Mouse (Mus musculus): Measurements from ENCODE around the gene Aurkb. TPM values are rescaled to one million over a fixed set of nuclear protein-coding genes. Genes with fewer than 3 reads are reported as not detected.
A peak's percentile ranks its signal among the peaks of the same experiment; 100 is the strongest.

Aurkb gene
- total RNA-seq, 2 experiments from 2014 or later, result 0.67 to 1.5 TPM

GRCm38 (mm10) chr11:69064259-69065133 lies 19.0 kb downstream of the Aurkb start:
- DNase-seq, result no peak

- no peak for DNase-seq
Observed at GRCm38 (mm10) chr11:69065394-69065925, 20.0 kb downstream of the Aurkb start.

- DNase-seq, result peak; percentile 43 to 59
Observed at GRCm38 (mm10) chr11:69066163-69066861, 20.9 kb downstream of the Aurkb start.

GRCm38 (mm10) chr11:69066956-69067355 lies 21.5 kb downstream of the Aurkb start:
- DNase-seq, result peak; percentile 92 to 95

GRCm38 (mm10) chr11:69067601-69068000 lies 22.2 kb downstream of the Aurkb start:
- DNase-seq, result peak; percentile 74 to 82

GRCm38 (mm10) chr11:69070093-69070492 lies 24.6 kb downstream of the Aurkb start:
- no peak for DNase-seq

GRCm38 (mm10) chr11:69070590-69071222 lies 25.3 kb downstream of the Aurkb start, which contains the start of gene Tmem107:
Tmem107 (plus strand) TSS chr11:69070806.
- DNase-seq, result peak; percentile 96 to 97

- no peak for DNase-seq
Observed at GRCm38 (mm10) chr11:69071262-69071661, 25.8 kb downstream of the Aurkb start.

GRCm38 (mm10) chr11:69072234-69072633 lies 26.8 kb downstream of the Aurkb start:
- DNase-seq, result no peak

- DNase-seq, result no peak
Observed at GRCm38 (mm10) chr11:69072666-69073064, 27.2 kb downstream of the Aurkb start.

- peak; percentile 91 for DNase-seq
Observed at GRCm38 (mm10) chr11:69073065-69073888, 27.8 kb downstream of the Aurkb start.

GRCm38 (mm10) chr11:69073951-69074775 lies 28.7 kb downstream of the Aurkb start:
- peak in 1 of 2 experiments; percentile 38 for DNase-seq

GRCm38 (mm10) chr11:69074776-69075069 lies 29.3 kb downstream of the Aurkb start:
- DNase-seq, result no peak

- no peak for DNase-seq
Observed at GRCm38 (mm10) chr11:69075764-69076479, 30.5 kb downstream of the Aurkb start.

- DNase-seq, result peak in 1 of 2 experiments; percentile 45
Observed at GRCm38 (mm10) chr11:69076572-69076971, 31.1 kb downstream of the Aurkb start.

GRCm38 (mm10) chr11:69077316-69077715 lies 31.9 kb downstream of the Aurkb start:
- no peak for DNase-seq

GRCm38 (mm10) chr11:69078041-69078440 lies 32.6 kb downstream of the Aurkb start:
- DNase-seq, result no peak

- peak; percentile 43 to 77 for DNase-seq
Observed at GRCm38 (mm10) chr11:69078805-69079438, 33.5 kb downstream of the Aurkb start.

GRCm38 (mm10) chr11:69080102-69080854 lies 34.8 kb downstream of the Aurkb start:
- DNase-seq, result no peak

Measured in heart, adult 18-20 months (tissue).